Mouse (Mus musculus) stomach, postnatal 0 days (tissue): ENCODE measurements around the gene Evi5.

Experiments used
- CTCF ChIP-seq: IDR thresholded peaks from 2 replicates; pipeline ENCODE4 v1.5.1; 2016; ENCODE audit warnings: antibody characterized with exemption, low read depth, mild to moderate bottlenecking, moderate library complexity
- EP300 ChIP-seq: optimal IDR thresholded peaks from 2 replicates; pipeline ENCODE3; 2016; ENCODE audit warnings: antibody characterized with exemption

DNA sequence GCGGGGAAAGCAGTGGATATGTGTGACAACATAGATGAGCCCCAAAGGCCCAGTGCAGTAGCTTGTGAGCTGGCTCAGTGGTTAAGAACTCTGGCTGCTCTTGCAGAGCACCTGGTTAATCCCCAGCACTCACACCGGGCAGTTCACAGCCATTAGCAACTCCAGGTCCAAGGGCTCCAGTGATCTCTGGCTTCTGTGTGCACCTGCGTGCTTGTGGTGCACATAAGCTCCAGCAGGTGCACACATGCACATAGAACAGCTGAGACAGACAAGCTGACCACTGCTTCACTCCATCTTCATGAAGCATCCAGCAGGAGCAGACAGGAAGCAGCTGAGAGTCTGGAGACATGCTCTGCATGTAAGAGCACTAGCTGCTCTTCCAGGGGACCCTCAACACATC lies 136.6 kb downstream of the Evi5 start:
- no peak for TF ChIP-seq CTCF
- TF ChIP-seq EP300, result no peak
